Mouse (Mus musculus) cerebellum, adult 9-11 months (tissue): ENCODE measurements around the gene Csde1.

ENCODE experiments used
- DNase-seq: peaks from one replicate; pipeline ENCODE4 v3.0.0; 2022

The Csde1 gene

GRCm38 (mm10) chr3:103066927-103067326 lies 46.7 kb downstream of the Csde1 start:
- DNase-seq = no peak

GRCm38 (mm10) chr3:103068971-103069370 lies 48.7 kb downstream of the Csde1 start:
- DNase-seq = no peak

DNA sequence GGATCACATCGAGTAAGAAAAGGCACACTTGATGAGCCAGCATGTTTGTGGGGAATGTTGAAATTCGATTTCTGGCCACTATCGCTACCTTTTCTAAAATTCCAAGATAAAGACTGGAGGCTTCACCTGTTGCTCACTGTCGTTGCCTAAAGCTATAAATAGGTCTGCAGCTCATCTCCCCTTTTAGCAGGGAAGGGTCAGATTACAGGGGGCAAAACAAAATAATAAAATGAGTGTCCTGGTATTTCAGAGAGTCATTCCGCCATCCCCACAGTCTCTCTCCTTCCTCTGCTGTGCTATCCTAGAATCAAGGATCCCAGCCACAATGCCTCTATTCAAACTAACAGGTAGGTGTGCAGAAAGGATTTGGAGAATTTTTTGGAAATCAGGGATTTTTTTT lies 53.5 kb downstream of the Csde1 start, which contains the start of gene Ampd1:
Gene Ampd1 (plus strand): TSS at position 244 of the 400 bp plus-strand sequence.
- DNase-seq = no peak

DNA sequence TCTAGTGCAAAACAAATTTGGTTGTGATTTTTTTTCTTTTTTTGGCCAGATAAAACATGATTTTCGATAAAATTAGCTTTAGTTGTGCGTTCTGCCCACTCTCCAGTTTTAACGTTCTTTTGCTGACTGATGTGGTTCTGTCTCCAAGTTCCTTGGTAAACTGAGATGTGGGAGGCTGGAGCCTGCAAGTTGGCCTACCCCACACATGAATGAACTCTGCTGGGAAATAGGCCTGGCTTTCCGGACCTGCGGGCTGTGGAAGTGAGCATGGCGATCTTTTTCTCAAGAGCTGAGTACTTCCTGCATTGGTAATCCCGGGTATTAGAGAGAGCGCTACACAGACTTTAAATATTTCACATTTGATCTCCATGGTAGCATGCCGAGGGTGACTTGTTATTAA lies 55.6 kb downstream of the Csde1 start:
- DNase-seq = no peak

DNA sequence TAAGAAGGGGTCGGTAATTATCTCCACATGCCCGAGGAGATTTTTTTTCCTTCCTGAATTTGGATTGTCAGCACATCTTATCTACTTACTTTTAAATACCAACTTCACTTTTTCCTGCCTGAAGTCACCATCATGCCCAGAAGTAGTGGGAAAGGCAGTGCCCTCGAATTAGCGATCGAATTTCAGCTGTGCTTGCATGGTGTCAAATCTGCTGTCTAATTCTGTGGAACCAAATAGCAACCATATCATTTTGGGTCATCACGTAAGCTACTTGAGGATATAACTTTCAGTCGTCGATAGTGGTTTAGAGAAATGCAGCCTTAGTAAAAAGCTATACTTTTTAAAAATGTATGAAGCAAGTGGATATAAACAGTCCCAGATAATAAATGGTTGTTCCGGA lies 56.2 kb downstream of the Csde1 start:
- DNase-seq = no peak

DNA sequence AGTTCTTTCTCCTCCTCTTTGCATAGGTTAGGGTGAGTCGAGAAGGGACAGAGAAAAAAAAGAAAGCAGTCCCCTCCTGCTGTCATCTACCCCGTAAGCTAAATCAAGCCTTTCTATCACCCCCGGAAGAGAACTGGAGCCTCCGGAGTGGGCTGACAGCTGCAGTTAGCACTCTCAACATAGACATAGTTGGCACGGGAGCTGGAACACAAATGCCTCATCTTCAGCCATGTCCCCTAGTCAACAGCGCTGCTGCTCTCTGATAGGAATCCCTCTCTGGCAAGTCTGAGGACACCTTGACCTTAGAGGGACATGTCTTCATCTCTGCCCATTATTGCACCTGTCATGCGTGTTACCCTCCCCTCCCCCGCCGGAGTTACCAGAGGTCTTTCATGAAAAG lies 59.1 kb downstream of the Csde1 start:
- no peak for DNase-seq

DNA sequence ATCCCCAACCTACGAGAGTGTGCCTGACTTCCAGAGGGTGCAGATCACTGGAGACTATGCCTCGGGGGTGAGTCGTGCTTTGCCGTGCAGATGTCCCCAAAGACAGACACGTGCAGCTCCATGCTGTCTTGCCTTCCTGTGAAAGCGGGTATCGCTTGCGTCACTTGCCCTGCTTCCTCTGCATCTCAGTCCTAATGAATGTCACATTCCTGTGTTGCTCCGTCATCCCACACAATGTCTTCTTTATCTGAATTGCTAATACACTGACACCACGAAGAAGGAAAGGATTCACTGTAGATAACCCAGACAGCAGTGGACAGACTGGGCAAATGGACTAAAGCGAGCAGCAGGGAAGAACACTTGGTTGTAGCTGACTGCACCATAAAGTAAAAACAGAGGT lies 60.8 kb downstream of the Csde1 start:
- no peak for DNase-seq

GRCm38 (mm10) chr3:103081861-103082453 lies 61.7 kb downstream of the Csde1 start:
- no peak for DNase-seq

DNA sequence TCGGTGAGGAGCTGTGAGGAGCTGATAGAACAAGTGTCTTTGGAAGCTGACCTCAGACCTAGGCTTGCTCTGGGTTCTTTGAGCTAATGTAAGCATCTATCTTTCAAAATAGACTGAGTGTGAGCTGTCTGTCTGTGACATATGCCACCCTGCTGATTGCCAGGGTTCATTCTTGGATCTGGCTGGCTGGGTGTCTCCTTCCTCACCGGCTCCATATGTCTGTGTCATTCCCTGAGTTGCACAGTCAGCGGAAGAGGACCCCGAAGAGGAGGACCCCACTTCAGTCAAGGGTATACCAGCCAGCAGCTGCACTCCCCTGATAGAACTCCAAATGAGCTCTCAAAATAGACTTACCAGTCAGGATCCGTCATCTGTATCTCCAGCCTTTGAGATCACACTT lies 62.5 kb downstream of the Csde1 start:
- no peak for DNase-seq

- DNase-seq = no peak
These were observed 65.8 kb downstream of the Csde1 start for GRCm38 (mm10) chr3:103085986-103086385.

GRCm38 (mm10) chr3:103091753-103092152 lies 71.5 kb downstream of the Csde1 start:
- DNase-seq = no peak

DNA sequence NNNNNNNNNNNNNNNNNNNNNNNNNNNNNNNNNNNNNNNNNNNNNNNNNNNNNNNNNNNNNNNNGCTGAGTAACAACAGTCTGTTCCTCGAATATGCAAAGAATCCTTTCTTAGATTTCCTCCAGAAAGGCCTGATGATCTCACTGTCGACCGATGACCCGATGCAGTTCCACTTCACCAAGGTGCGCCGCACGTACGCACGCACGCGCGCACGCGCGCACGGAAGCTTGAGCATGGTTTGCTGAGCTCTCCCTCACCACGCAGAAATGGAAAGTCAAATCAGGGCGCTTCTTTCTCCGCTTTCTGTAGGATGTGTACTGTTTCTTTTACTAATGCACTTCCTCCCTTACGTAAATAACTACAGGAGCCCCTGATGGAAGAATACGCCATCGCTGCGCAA lies 78.4 kb downstream of the Csde1 start:
- no peak for DNase-seq

DNA sequence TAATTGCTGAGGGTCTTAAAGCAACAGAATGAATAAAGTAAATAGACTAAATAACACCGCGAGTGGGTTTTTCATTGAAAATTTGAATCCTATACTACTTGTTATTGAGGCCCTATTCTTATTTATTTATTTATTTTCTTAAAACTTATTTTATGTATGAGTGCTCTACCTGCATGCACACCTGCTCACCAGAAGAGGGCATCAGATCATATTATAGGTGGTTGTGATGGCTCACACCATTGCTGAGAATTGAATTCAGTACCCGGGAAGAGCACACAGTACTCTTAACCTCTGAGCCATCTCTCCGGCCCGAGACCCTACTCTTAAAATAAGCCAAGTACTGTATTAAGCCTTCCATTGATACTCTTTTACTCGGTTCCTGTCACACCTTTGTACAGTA lies 79.4 kb downstream of the Csde1 start:
- DNase-seq = no peak

- DNase-seq = no peak
These were observed 80.5 kb downstream of the Csde1 start for GRCm38 (mm10) chr3:103100735-103101134.

- DNase-seq = no peak
These were observed 81.0 kb downstream of the Csde1 start for GRCm38 (mm10) chr3:103101194-103101593.

DNA sequence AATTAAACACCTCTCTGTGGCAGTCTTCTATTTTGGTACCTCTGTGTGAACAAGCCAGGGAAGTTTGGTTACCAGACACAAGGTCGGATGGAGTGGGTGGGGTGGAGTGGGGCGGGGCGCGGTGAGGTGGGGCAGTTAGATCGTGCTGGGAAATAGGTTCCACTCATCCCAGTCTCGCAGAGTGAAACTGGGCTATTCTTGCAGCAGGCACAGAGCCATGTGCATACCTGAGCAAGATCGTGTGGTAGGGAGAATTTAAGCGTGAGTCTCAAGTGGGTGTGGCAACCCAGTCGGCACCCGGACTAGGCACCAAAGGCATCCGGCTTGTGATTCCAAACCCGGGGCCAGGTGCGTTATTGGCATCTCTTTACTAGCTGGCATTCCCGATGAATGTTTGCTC lies 81.7 kb downstream of the Csde1 start:
- no peak for DNase-seq

DNA sequence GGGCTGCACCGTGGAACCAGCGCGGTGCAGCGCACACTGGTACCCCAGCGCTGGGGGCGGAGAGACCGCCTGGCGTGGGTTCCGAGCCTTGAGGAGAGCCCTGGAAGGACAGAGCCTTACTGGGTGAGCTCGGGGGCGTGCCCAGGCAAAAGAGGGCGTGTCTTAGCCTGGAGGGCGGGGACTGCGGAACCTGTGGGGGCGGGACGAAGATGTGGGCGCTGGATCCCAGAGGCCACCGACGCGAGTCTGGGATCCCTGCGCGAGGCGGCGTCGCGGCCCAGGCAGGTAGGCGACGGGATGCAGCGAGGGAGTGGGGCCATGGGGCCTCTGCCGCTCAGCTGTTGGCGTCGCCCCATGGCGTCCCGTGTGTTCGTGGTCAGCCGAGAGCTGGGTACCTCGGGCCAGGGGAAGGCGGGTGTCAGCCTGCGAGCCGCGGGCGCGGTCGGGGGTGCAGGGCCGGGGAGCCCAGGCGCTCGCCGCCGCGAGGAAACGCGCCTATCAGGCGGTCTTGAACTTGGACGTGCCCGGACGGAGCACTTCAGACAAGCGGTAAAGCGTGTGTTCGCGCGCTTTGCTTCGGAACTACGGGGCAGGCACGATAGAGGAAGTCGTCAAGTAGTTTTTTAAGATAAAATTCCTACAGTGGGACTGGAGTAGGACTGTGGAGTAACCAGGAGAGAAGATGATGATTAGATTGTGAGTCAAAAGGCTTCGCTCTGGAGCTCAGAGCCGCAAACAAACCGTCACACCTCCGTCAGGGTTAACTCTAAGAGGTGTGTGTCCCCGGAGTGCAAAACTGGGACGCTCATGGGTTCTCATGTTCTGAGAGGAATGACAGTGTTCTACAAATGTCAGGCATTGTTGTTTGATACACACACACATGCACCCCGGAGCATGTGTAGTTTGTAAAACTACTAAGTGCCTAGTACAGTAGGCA lies 82.5 kb downstream of the Csde1 start, which contains the start of gene Dennd2c:
Gene Dennd2c (plus strand): TSS at position 151 of the 937 bp plus-strand sequence.
- DNase-seq = peak; percentile 24
